Comparison of ENCODE assay signal across 24 mouse cellular contexts in genomic region chr1:151126756-151127155, GRCm38 (mm10). TPM values are rescaled to one million over a fixed set of nuclear protein-coding genes. Genes with fewer than 3 reads are reported as not detected.
A peak's percentile ranks its signal among the peaks of the same experiment; 100 is the strongest.
DNase-seq lines count a peak whose midpoint lies in the region; ATAC-seq and TF ChIP-seq lines count a peak whose summit lies in the region.
"Had no signal": no experiment of that assay in that cellular context is flagged by ENCODE, and none has a peak within 500 bp of the region (broad histone marks: within the 10 kb centered on the region; RNA-seq: fewer than 3 reads in every experiment).

No protein-coding gene starts in this region.

- H3K9me3 ChIP-seq in heart, embryonic 12.5 days (replicated peaks): no peaks in the 10 kb centered on the region; the same call in 1 of the 2 replicates
- H3K9me3 ChIP-seq in liver, embryonic 13.5 days (replicated peaks): no peaks in the 10 kb centered on the region
- H3K9me3 ChIP-seq in liver, postnatal 0 days (ENCODE audit: low read length): no peaks in the 10 kb centered on the region
- H3K9me3 ChIP-seq in midbrain, postnatal 0 days (ENCODE audit: low read length): no peaks in the 10 kb centered on the region
- H3K9me3 ChIP-seq: embryonic facial prominence, embryonic 13.5 days; forebrain, embryonic 10.5 days; hindbrain, embryonic 15.5 days had no signal

- no peaks in the 10 kb centered on the region for H3K27me3 ChIP-seq in heart, embryonic 12.5 days (replicated peaks)
- H3K27me3 ChIP-seq in liver, embryonic 13.5 days: no peaks in the 10 kb centered on the region
- no peaks in the 10 kb centered on the region for H3K27me3 ChIP-seq in liver, postnatal 0 days (ENCODE audit: insufficient read depth, low read length)
- H3K27me3 ChIP-seq in midbrain, postnatal 0 days (ENCODE audit: insufficient read depth, low read length): no peaks in the 10 kb centered on the region
- H3K27me3 ChIP-seq: CH12.LX; embryonic facial prominence, embryonic 13.5 days; hindbrain, embryonic 15.5 days; Patski had no signal

- no peak overlapping the region for H3K4me2 ChIP-seq in heart, embryonic 12.5 days
- H3K4me2 ChIP-seq in liver, embryonic 13.5 days: peak overlapping the region; percentile 9; the same call in 1 of the 2 replicates
- peak overlapping the region; percentile 15; the same call in 1 of the 2 replicates for H3K4me2 ChIP-seq in liver, postnatal 0 days (ENCODE audit: low read depth, low read length)
- H3K4me2 ChIP-seq in midbrain, postnatal 0 days (ENCODE audit: low read depth, low read length, poor library complexity, severe bottlenecking): no peak overlapping the region
- H3K4me2 ChIP-seq: embryonic facial prominence, embryonic 13.5 days; heart, embryonic 11.5 days; hindbrain, embryonic 15.5 days had no signal

- 46% methylated on average over 1 of the region's 1 CpGs for WGBS in heart, embryonic 12.5 days
- WGBS in liver, embryonic 13.5 days (ENCODE audit: insufficient replicate concordance): 13% methylated on average over 1 of the region's 1 CpGs
- WGBS in liver, postnatal 0 days (ENCODE audit: insufficient replicate concordance): 41% methylated on average over 1 of the region's 1 CpGs
- 58% methylated on average over 1 of the region's 1 CpGs for WGBS in midbrain, postnatal 0 days

- H3K4me1 ChIP-seq in heart, embryonic 12.5 days (replicated peaks): peaks cover 24% of the 10 kb centered on the region
- peaks cover 54% of the 10 kb centered on the region for H3K4me1 ChIP-seq in liver, embryonic 13.5 days (replicated peaks)
- peaks cover 32% of the 10 kb centered on the region for H3K4me1 ChIP-seq in liver, postnatal 0 days (ENCODE audit: insufficient read depth)
- no peaks in the 10 kb centered on the region for H3K4me1 ChIP-seq in midbrain, postnatal 0 days (ENCODE audit: insufficient read depth, low read length)
- H3K4me1 ChIP-seq: embryonic facial prominence, embryonic 13.5 days; forebrain, embryonic 10.5 days; hindbrain, embryonic 15.5 days had no signal

- no peaks in the 10 kb centered on the region for H3K36me3 ChIP-seq in heart, embryonic 12.5 days
- no peaks in the 10 kb centered on the region for H3K36me3 ChIP-seq in liver, embryonic 13.5 days
- no peaks in the 10 kb centered on the region for H3K36me3 ChIP-seq in liver, postnatal 0 days (replicated peaks; ENCODE audit: insufficient read depth, low read length)
- no peaks in the 10 kb centered on the region for H3K36me3 ChIP-seq in midbrain, postnatal 0 days (ENCODE audit: insufficient read depth, low read length)
- H3K36me3 ChIP-seq: embryonic facial prominence, embryonic 13.5 days; forebrain, embryonic 10.5 days; hindbrain, embryonic 15.5 days had no signal

- TF ChIP-seq EP300 in liver, postnatal 0 days (IDR thresholded peaks at IDR 0.05; ENCODE audit: low read depth): peak; percentile 54

- H3K4me3 ChIP-seq in heart, embryonic 12.5 days: no peak overlapping the region
- H3K4me3 ChIP-seq in liver, embryonic 13.5 days (replicated peaks): no peak overlapping the region
- H3K4me3 ChIP-seq in liver, postnatal 0 days (ENCODE audit: low read depth, low read length): no peak overlapping the region
- H3K4me3 ChIP-seq in gastrocnemius, adult 2 months: no peak overlapping the region
- no peak overlapping the region for H3K4me3 ChIP-seq in midbrain, postnatal 0 days (ENCODE audit: low read depth, low read length)
- H3K4me3 ChIP-seq: embryonic facial prominence, embryonic 13.5 days; forebrain, embryonic 10.5 days; hindbrain, embryonic 15.5 days had no signal

- H3K27ac ChIP-seq in heart, embryonic 12.5 days (ENCODE audit: poor library complexity, severe bottlenecking): no peak overlapping the region
- H3K27ac ChIP-seq in liver, embryonic 13.5 days: peak overlapping the region; percentile 74; the same call in 1 of the 2 replicates
- H3K27ac ChIP-seq in liver, postnatal 0 days (ENCODE audit: low read depth): peak overlapping the region; percentile 81
- H3K27ac ChIP-seq in gastrocnemius, adult 2 months: no peak overlapping the region
- no peak overlapping the region for H3K27ac ChIP-seq in midbrain, postnatal 0 days (ENCODE audit: low read depth, low read length)
- H3K27ac ChIP-seq: embryonic facial prominence, embryonic 13.5 days; forebrain, embryonic 10.5 days; hindbrain, embryonic 15.5 days had no signal

- H3K9ac ChIP-seq in heart, embryonic 12.5 days: no peak overlapping the region
- H3K9ac ChIP-seq in liver, embryonic 13.5 days: peak overlapping the region; percentile 8; the same call in 1 of the 2 replicates
- no peak overlapping the region for H3K9ac ChIP-seq in liver, postnatal 0 days (replicated peaks)
- no peak overlapping the region for H3K9ac ChIP-seq in midbrain, postnatal 0 days (replicated peaks; ENCODE audit: low read length, poor library complexity, severe bottlenecking)
- H3K9ac ChIP-seq: embryonic facial prominence, embryonic 13.5 days; hindbrain, embryonic 15.5 days had no signal

- intact Hi-C loops in gastrocnemius, adult 2 months (cut with DNase I): no loop called here
- intact Hi-C loops in gastrocnemius, postnatal 14 days (cut with DNase I; ENCODE audit: low total_unique reads): no loop called here

- TF ChIP-seq CTCF in liver, postnatal 0 days (IDR thresholded peaks at IDR 0.05; ENCODE audit: low read depth): no peak
- no peak for TF ChIP-seq CTCF in gastrocnemius, adult 2 months (IDR thresholded peaks at IDR 0.05)
- TF ChIP-seq CTCF in midbrain, postnatal 0 days (IDR thresholded peaks at IDR 0.05): no peak

- peak; percentile 67 for ATAC-seq in heart, embryonic 12.5 days (ENCODE audit: insufficient number of reproducible peaks, low FRiP score)
- ATAC-seq in erythroid progenitor cell, adult 5-6 weeks (replicated peaks; ENCODE audit: low FRiP score, poor library complexity, severe bottlenecking): peak; percentile 83
- ATAC-seq in liver, embryonic 13.5 days (ENCODE audit: low read depth): peak; percentile 74
- peak; percentile 18; the same call in 1 of the 2 replicates for ATAC-seq in liver, postnatal 0 days
- no peak for ATAC-seq in midbrain, postnatal 0 days (ENCODE audit: low FRiP score)
- ATAC-seq: activated CD4-positive, CD25-positive, alpha-beta regulatory T cell, adult 4 months; forebrain, embryonic 14.5 days; inflammation-experienced regulatory T-cells, adult 6 months; Patski had no signal

- DNase-seq in heart, adult 18-20 months: no peak
- DNase-seq in liver, embryonic 13.5 days: peak; percentile 31
- no peak for DNase-seq in liver, postnatal 0 days
- no peak for DNase-seq in gastrocnemius, adult 2 months
- DNase-seq in midbrain, postnatal 0 days (ENCODE audit: low spot score): no peak
- DNase-seq in gastrocnemius, postnatal 14 days: no peak
- DNase-seq: adrenal gland, postnatal 14 days; cerebellum, adult 11-12 months; cerebellum, adult 9-11 months; cerebellum, postnatal 36 days; gastrocnemius, postnatal 10 days; heart, postnatal 36 days had no signal

RNA-seq across cellular contexts. Expression of gene Gm47985, which starts 55.6 kb away (rescaled TPM):
- 2.9 and 3.1 TPM in 2 replicates for polyA plus RNA-seq in heart, embryonic 12.5 days (2016; fragmentation: Nextera tagmentation; extraction: Ambion mirVana)
- total RNA-seq in heart, adult 18-20 months (2021): 1 to 10 TPM; 1.0 to 1.1 TPM
- total RNA-seq in erythroid progenitor cell, adult 5-6 weeks (2015; ENCODE audit: low replicate concordance): not detected in 2 replicates
- total RNA-seq in erythroid progenitor cell, adult 5-6 weeks (2017; ENCODE audit: low replicate concordance): 1.5 and 2.2 TPM in 2 replicates
- 2.7 and 2.8 TPM in 2 replicates for polyA plus RNA-seq in liver, embryonic 13.5 days (2015; fragmentation: Nextera tagmentation; extraction: Ambion mirVana)
- 0.60 and 0.67 TPM in 2 replicates for polyA plus RNA-seq in liver, postnatal 0 days (2015; fragmentation: Nextera tagmentation; extraction: Ambion mirVana)
- total RNA-seq in gastrocnemius, adult 2 months (2021): not detected
- total RNA-seq in midbrain, postnatal 0 days (2014; rRNA removed): not detected in 2 replicates
- not detected in 2 replicates for polyA plus RNA-seq in midbrain, postnatal 0 days (2015; fragmentation: Nextera tagmentation; extraction: Ambion mirVana)
- under 1 TPM in 1 of 2 experiments, not detected in 1; 0.23 TPM for total RNA-seq in gastrocnemius, postnatal 14 days (2021)
- total RNA-seq: adrenal gland, adult 18-20 months; adrenal gland, postnatal 14 days; CH12.LX had no signal
- polyA plus RNA-seq: activated CD4-positive, CD25-positive, alpha-beta regulatory T cell, adult 4 months; embryonic facial prominence, embryonic 13.5 days; forebrain, embryonic 14.5 days; hindbrain, embryonic 15.5 days; Patski had no signal

Comparison
In these comparisons a context has a peak if more than half of its experiments do, and no peak if none do; other contexts are left out.
1. H3K27ac ChIP-seq: peak in liver, embryonic 13.5 days (single experiment) and liver, postnatal 0 days (single experiment); none in heart, embryonic 12.5 days (single experiment), gastrocnemius, adult 2 months (single experiment) and midbrain, postnatal 0 days (single experiment).
2. H3K4me2 ChIP-seq: peak in liver, embryonic 13.5 days (single experiment) and liver, postnatal 0 days (single experiment); none in heart, embryonic 12.5 days (single experiment) and midbrain, postnatal 0 days (single experiment).